Mouse (Mus musculus): ENCODE results near the gene Zbtb32. TPM values are rescaled to one million over a fixed set of nuclear protein-coding genes. Genes with fewer than 3 reads are reported as not detected.

Gene Zbtb32
- polyA plus RNA-seq (2012; rRNA removed), result 2.1 and 2.2 TPM in 2 replicates

DNA sequence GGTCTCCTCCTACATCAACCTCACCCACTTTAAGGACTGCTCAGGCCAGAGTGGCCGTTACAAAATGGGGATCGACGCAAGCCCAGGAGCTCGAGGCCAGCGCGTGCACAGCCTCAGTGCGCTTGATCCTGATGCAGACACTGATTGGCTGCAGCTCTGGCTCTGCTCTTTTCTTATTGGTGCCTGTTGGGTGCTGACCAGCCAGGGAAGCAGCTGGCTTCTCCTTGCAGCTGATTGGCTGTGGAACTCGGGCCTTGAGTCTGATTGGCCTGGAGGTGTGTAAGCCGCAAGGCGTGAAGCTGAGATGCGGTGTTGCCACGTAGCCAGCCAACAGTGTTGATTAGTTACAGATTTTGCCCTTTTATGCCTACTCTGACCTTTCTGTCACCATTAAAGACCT lies at the start of gene Zbtb32:
Gene Zbtb32, minus strand, starts transcription at position 124 of the 400 bp plus-strand sequence.
- 93% methylated on average over 12 of the region's 12 CpGs for WGBS
- no peak for DNase-seq (ENCODE audit: low read depth, low spot score)

DNA sequence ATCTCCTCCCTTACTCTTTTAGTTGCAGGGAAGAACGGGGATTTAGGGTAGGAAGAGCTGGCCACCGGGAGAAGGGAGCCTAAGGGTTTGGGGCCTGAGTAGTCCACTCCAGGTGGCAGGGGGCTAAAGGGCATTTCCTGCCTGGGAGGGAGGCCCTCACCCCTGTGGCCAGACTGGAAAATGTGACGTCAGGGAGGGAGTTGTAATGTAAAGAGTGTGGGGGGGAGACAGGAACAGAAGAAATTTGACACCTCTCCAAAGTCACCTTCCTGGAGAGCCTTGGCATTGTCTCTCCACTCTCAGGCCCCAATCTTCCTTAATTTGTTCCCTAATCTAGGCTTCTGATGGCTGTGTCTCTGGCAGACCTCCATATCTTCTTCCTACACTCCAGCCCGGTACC lies 40.4 kb upstream of the Zbtb32 start:
- DNase-seq (ENCODE audit: low read depth, low spot score), result no peak
- 20% methylated on average over 4 of the region's 4 CpGs for whole genome bisulfite sequencing

DNA sequence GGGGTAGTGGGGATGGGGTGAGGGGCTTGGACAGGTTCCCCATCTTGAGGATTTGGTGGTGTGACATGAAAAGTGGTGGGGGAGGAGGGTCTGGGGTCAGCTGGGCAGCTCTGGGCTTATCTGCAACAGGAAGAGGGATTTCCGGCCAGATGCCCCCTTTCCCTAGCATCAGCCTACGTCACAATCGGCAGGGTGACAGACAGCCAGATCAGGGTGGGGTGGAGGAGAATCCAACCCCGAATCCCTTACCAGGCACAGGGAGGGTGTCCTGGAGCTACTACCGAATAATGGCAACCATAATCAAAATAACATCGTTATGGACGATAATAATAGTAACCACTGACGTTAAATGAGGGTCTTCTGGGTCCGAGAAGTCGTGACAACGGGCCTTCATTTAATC lies 37.7 kb upstream of the Zbtb32 start:
- 32% methylated on average over 11 of the region's 11 CpGs for WGBS
- no peak for DNase-seq (ENCODE audit: low read depth, low spot score)

DNA sequence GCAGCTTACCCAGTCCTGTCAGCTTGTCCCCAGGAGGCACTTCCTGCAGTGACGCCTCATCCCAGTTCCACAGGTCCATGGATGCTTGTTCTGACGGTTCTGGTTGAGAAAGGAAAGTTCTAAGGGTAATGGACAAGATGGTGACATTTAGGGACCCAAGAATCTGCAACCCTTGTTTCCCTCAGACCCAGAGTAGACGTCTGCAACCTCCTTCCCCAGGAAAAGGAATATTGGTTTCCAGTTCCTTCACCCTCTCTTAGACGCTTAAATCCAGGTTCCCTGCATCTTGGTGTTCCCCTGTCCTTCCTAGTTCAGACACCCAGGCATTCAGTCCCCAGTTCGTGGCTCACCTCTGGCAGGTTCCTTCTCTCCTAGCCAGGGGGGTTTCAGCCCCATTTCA lies 37.0 kb upstream of the Zbtb32 start, which contains the start of gene Etv2:
Gene Etv2, minus strand, starts transcription at position 101 of the 400 bp plus-strand sequence.
- WGBS, result 6% methylated on average over 5 of the region's 5 CpGs
- DNase-seq (ENCODE audit: low read depth, low spot score), result no peak

- WGBS, result 4% methylated on average over 20 of the region's 20 CpGs
- DNase-seq (ENCODE audit: low read depth, low spot score), result no peak
Observed at GRCm38 (mm10) chr7:30634621-30635020, 35.9 kb upstream of the Zbtb32 start.

- DNase-seq (ENCODE audit: low read depth, low spot score), result no peak
- WGBS, result 5% methylated on average over 27 of the region's 27 CpGs
Observed at GRCm38 (mm10) chr7:30633762-30634412, 35.2 kb upstream of the Zbtb32 start.

- no peak for DNase-seq (ENCODE audit: low read depth, low spot score)
Observed at GRCm38 (mm10) chr7:30629013-30629412, 30.3 kb upstream of the Zbtb32 start.

DNA sequence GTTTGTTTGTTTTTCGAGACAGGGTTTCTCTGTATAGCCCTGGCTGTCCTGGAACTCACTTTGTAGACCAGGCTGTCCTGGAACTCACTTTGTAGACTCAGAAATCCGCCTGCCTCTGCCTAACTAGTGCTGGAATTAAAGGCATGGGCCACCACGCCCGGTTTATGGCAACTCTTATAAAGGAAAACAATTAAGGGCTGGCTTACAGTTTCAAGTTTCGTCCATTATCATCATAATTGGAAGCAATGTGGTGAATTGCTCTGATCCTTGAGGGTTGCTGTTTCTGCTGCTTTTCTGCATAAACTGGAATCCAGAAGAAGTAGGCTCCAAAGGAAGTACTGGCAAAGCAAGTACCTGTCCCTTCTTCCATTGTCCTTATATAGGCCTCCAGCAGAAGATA lies 27.9 kb upstream of the Zbtb32 start:
- WGBS, result 71% methylated on average over 5 of the region's 5 CpGs
- no peak for DNase-seq (ENCODE audit: low read depth, low spot score)

- WGBS, result under 1% methylated on average over 44 of the region's 44 CpGs
- no peak for DNase-seq (ENCODE audit: low read depth, low spot score)
Observed at GRCm38 (mm10) chr7:30625530-30626384, 27.0 kb upstream of the Zbtb32 start, which contains the start of gene Cox6b1. Gene Cox6b1 (minus strand): TSS chr7:30626151.

- 89% methylated on average over 3 of the region's 3 CpGs for WGBS
- no peak for DNase-seq (ENCODE audit: low read depth, low spot score)
Observed at GRCm38 (mm10) chr7:30619202-30619601, 20.5 kb upstream of the Zbtb32 start.

- DNase-seq (ENCODE audit: low read depth, low spot score), result no peak
- WGBS, result 93% methylated on average over 9 of the region's 9 CpGs
Observed at GRCm38 (mm10) chr7:30618658-30619057, 19.9 kb upstream of the Zbtb32 start.

DNA sequence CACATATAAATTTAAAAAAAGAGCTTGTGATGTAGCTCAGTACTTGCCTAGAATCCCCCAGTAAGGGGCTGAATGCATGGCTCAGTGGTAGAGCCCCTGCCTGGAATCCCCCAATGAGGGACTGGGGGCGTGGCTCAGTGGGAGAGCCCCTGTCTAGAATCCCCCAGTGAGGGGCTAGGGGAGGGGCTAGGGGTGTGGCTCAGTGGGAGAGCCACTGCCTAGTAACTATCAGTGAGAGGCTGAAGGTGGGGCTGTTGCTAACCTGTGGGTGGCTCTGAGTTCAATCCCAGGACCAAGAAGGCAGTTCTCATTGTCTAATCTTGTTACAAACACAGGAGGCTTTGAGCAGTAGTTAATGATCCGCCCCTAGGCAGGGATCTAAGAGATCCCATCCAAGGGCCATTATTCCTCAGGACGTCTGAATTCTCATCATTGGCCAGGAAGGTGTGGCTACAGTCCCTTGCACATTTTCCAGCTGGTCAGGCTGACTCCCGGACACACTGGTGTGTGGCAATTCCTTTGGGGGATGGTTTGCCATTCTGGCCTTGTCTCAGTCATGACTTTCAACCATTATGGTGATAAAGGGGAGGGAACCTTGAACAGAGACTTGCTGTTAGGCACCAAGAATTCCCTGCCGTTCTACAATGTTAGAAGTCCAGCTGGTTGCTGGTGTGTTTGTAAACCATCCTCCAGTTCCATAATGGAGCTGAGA lies 16.5 kb upstream of the Zbtb32 start:
- DNase-seq (ENCODE audit: low read depth, low spot score), result no peak

GRCm38 (mm10) chr7:30614454-30614853 lies 15.7 kb upstream of the Zbtb32 start:
- 51% methylated on average over 2 of the region's 2 CpGs for WGBS
- DNase-seq (ENCODE audit: low read depth, low spot score), result no peak

More for the DNA sequence above, 16.5 kb upstream of the Zbtb32 start:
- 50% methylated on average over 5 of the region's 5 CpGs for WGBS

- no peak for DNase-seq (ENCODE audit: low read depth, low spot score)
- WGBS, result 13% methylated on average over 14 of the region's 14 CpGs
Observed at GRCm38 (mm10) chr7:30613529-30614112, 14.9 kb upstream of the Zbtb32 start.

- no peak for DNase-seq (ENCODE audit: low read depth, low spot score)
- 36% methylated on average over 8 of the region's 8 CpGs for WGBS
Observed at GRCm38 (mm10) chr7:30612654-30613402, 14.1 kb upstream of the Zbtb32 start, which contains the start of gene Upk1a. Gene Upk1a (minus strand): TSS chr7:30612847.

DNA sequence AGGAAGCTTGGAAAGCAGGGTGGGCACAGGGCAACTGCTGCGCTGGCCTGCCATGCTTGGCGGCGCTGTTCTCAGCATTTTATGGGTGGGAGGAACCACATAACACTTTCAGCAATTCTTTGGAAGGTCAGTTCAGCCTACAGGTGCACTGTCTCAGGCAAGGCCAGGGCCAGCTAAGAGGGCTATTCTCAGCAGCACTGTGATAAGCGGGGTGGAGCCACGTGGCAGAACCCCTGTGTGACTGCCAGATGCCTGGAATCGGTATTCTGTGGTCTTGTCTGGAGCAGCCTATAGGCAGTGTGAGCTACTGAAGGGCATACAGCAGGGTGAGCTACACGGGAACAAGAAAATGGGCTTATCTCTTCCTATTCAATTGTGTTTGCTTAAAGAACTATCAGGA lies 11.3 kb upstream of the Zbtb32 start:
- no peak for DNase-seq (ENCODE audit: low read depth, low spot score)
- WGBS, result 38% methylated on average over 7 of the region's 7 CpGs

DNA sequence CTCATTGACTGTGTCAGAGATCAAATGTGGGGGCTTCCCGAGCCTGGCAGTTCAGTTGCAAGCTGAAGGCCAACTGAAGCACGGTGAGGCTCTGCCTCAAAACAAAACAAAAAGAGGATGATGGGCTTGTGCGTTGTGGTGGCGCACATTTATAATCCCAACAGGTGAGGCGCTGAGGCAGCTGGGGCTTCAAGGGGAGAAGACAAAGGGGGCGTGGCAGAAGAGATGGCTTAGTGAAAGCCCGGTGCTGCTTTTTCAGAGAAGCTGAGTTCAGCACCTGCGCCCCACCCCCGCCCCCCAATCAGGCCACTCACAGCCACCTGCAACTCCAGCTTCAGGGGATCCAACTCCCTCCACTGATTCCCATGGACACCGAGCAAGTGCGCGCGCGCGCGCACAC lies 9.8 kb upstream of the Zbtb32 start:
- 57% methylated on average over 16 of the region's 16 CpGs for WGBS
- DNase-seq (ENCODE audit: low read depth, low spot score), result no peak

GRCm38 (mm10) chr7:30607706-30608309 lies 9.1 kb upstream of the Zbtb32 start:
- 20% methylated on average over 8 of the region's 8 CpGs for WGBS
- no peak for DNase-seq (ENCODE audit: low read depth, low spot score)

GRCm38 (mm10) chr7:30604944-30605343 lies 6.2 kb upstream of the Zbtb32 start:
- DNase-seq (ENCODE audit: low read depth, low spot score), result no peak
- 81% methylated on average over 8 of the region's 8 CpGs for WGBS
